Mouse (Mus musculus) intestine, embryonic 16.5 days (tissue): ENCODE data around the gene 4933434E20Rik. TPM values are rescaled to one million over a fixed set of nuclear protein-coding genes. Genes with fewer than 3 reads are reported as not detected.
A peak's percentile ranks its signal among the peaks of the same experiment; 100 is the strongest.

Experiments used
- ATAC-seq: fragments of 200-750 bp; cut with Nextera tagmentation; 2 replicates; pipeline ENCODE4 v1.8.0; 2017; ENCODE audit warnings: moderate TSS enrichment, moderate library complexity
- H3K27ac ChIP-seq: fragments of 300-500 bp; sonication (generic); 2 replicates; pipeline ENCODE4 v1.5.1; 2014; ENCODE audit warnings: mild to moderate bottlenecking, low read length
- H3K27me3 ChIP-seq: fragments of 300-500 bp; sonication (generic); replicated peaks from 2 replicates; pipeline ENCODE4 v1.6.1; 2014; ENCODE audit warnings: low read length, control low read depth, mixed read lengths; ENCODE audit not compliant: control insufficient read depth, insufficient read depth
- H3K36me3 ChIP-seq: fragments of 300-500 bp; sonication (generic); 2 replicates; pipeline ENCODE4 v1.6.1; 2014; ENCODE audit warnings: low read length, control low read depth; ENCODE audit not compliant: control insufficient read depth, insufficient read depth
- H3K4me1 ChIP-seq: fragments of 300-500 bp; sonication (generic); 2 replicates; pipeline ENCODE4 v1.6.1; 2014; ENCODE audit warnings: low read length, control low read depth, mixed read lengths; ENCODE audit not compliant: control insufficient read depth, insufficient read depth
- H3K4me2 ChIP-seq: fragments of 300-500 bp; sonication (generic); 2 replicates; pipeline ENCODE4 v1.6.1; 2014; ENCODE audit warnings: low read depth, low read length, control low read depth
- H3K4me3 ChIP-seq: fragments of 300-500 bp; sonication (generic); 2 replicates; pipeline ENCODE4 v1.5.1; 2014; ENCODE audit warnings: mild to moderate bottlenecking, low read length
- H3K9ac ChIP-seq: fragments of 300-500 bp; sonication (generic); 2 replicates; pipeline ENCODE4 v1.6.1; 2014; ENCODE audit warnings: low read depth, low read length
- H3K9me3 ChIP-seq: fragments of 300-500 bp; sonication (generic); 2 replicates; pipeline ENCODE4 v1.6.1; 2016; ENCODE audit warnings: low read length, control low read depth; ENCODE audit not compliant: control insufficient read depth
- WGBS: fragments of 180-500 bp; shearing (Covaris S2); extraction: QIAGEN DNeasy Blood & Tissue Kit; methylation state at CpG from one replicate; pipeline ENCODE4 v1.1.7; 2014; 5-methylcytosine and 5-hydroxymethylcytosine counted together
- polyA plus RNA-seq: library from polyadenylated mRNA; unstranded; fragments of >200 nt; fragmentation: Nextera tagmentation; extraction: Ambion mirVana; gene quantifications from 2 replicates; pipeline ENCODE4 v1.2.1, GENCODE M21; 2015

The 4933434E20Rik gene
- polyA plus RNA-seq, result 194 and 199 TPM in 2 replicates

GRCm38 (mm10) chr3:90051441-90052350, at the start of gene 4933434E20Rik:
4933434E20Rik (plus strand) TSS chr3:90051636.
- Histone ChIP-seq H3K27ac (peak within 1 kb of the TSS; percentile 96), H3K4me3 (peak within 1 kb of the TSS; percentile 87), H3K9me3 (no peaks in the 10 kb centered on the region), H3K4me1 (peaks cover 10% of the 10 kb centered on the region), H3K4me2 (peak within 1 kb of the TSS; percentile 78), H3K27me3 (no peaks in the 10 kb centered on the region), H3K9ac (peak within 1 kb of the TSS; percentile 98), H3K36me3 (peaks cover 2% of the 10 kb centered on the region; the same call in 1 of the 2 replicates)
- under 1% methylated on average over 43 of the region's 43 CpGs for WGBS
- peak; percentile 73 for ATAC-seq

DNA sequence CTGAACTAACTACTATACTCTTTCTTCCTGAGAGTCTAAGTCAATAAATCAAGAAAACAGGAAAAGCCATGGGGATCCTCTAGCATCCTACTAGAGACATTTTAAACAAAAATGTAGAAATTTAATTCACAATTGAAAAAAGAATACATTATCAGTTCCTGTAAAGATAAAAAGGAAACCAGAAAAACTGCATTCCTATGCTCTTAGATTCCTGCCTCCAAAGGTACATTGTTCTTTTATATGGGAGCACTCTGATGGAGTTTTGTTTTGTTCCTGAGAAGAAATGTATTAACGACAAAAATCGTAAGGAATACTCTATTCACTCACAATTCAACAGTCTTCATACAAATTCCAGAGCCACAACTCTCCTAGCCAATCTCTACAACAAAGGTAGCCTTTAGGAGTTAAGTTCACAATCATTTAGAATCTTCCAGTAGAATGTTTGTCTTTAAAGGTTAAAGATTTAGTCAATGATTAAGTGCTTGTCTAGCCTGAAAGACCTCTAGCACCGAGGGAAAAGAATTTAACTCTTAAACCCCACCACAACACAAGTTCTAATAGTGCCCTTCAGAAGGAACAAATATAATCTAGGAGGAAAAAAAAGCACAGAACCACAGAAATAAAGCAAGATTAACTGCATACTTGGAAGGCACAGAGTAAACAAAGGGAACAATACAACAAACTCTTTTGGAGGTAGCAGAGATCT, 47.2 kb upstream of the 4933434E20Rik start:
- H3K4me2 ChIP-seq, result no peak overlapping the region
- no peak overlapping the region for H3K4me3 ChIP-seq
- peak; percentile 59 for ATAC-seq

DNA sequence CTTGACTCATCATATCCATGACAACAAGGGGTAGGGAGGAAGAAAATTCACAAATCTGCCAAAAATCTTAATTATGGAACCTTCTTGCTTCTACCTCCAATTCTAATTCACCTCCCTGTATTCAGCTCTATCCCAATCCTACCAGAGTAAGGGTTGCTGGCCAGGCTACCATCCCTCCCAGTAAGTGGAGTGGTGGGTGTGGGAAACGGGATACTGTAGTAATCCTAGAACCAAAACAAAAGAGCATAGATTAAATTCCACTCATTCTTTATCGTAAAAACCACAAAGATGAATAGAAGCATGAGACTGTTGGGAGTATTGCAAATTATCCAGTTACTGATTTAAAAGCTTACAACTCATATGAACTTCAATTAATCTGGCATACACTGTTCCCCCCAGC, 41.1 kb upstream of the 4933434E20Rik start:
- H3K36me3 ChIP-seq, result peaks cover 23% of the 10 kb centered on the region
- H3K4me2 ChIP-seq, result no peak overlapping the region
- H3K9ac ChIP-seq, result no peak overlapping the region
- no peaks in the 10 kb centered on the region for H3K9me3 ChIP-seq
- H3K27me3 ChIP-seq, result no peaks in the 10 kb centered on the region
- H3K27ac ChIP-seq, result no peak overlapping the region
- no peaks in the 10 kb centered on the region for H3K4me1 ChIP-seq
- 69% methylated on average over 2 of the region's 2 CpGs for WGBS
- no peak for ATAC-seq
- H3K4me3 ChIP-seq, result no peak overlapping the region

More for the DNA sequence above, 47.2 kb upstream of the 4933434E20Rik start:
- no peaks in the 10 kb centered on the region for H3K4me1 ChIP-seq
- no peak overlapping the region for H3K27ac ChIP-seq
- 39% methylated on average over 3 of the region's 3 CpGs for WGBS
- peaks cover 14% of the 10 kb centered on the region for H3K36me3 ChIP-seq
- no peaks in the 10 kb centered on the region for H3K9me3 ChIP-seq
- H3K27me3 ChIP-seq, result no peaks in the 10 kb centered on the region
- H3K9ac ChIP-seq, result no peak overlapping the region

DNA sequence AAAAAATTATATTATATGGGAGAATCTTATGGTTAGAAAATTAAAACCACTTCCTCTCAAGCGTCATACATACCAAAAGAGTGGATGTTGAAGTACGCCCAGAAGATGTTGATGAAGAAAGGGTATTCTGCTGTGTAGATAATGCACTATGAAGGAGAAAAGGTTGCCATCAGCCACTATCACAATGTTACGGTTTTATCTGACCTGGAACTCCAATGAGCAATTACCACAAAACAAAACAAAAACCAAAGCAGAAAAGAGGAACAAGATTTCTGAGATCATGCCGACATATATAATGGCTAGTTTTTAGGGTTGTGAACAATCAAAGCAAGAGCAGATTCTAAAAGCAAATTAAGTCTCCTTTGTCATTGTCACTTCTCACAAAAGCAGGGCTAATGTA, 34.8 kb upstream of the 4933434E20Rik start:
- no peaks in the 10 kb centered on the region for H3K27me3 ChIP-seq
- 93% methylated on average over 4 of the region's 4 CpGs for WGBS

GRCm38 (mm10) chr3:90034653-90035052, 16.8 kb upstream of the 4933434E20Rik start:
- no peak overlapping the region for H3K4me2 ChIP-seq
- H3K9me3 ChIP-seq, result no peaks in the 10 kb centered on the region
- no peaks in the 10 kb centered on the region for H3K27me3 ChIP-seq
- no peak overlapping the region for H3K9ac ChIP-seq
- H3K4me3 ChIP-seq, result no peak overlapping the region
- ATAC-seq, result no peak
- no peak overlapping the region for H3K27ac ChIP-seq
- WGBS, result 93% methylated on average over 2 of the region's 2 CpGs
- H3K36me3 ChIP-seq, result peaks cover 18% of the 10 kb centered on the region
- H3K4me1 ChIP-seq, result no peaks in the 10 kb centered on the region

More for the DNA sequence above, 34.8 kb upstream of the 4933434E20Rik start:
- Histone ChIP-seq H3K4me2 (no peak overlapping the region), H3K9me3 (no peaks in the 10 kb centered on the region), H3K9ac (no peak overlapping the region), H3K4me3 (no peak overlapping the region), H3K36me3 (peaks cover 24% of the 10 kb centered on the region), H3K4me1 (no peaks in the 10 kb centered on the region), H3K27ac (no peak overlapping the region)
- no peak for ATAC-seq

GRCm38 (mm10) chr3:90036263-90036662, 15.2 kb upstream of the 4933434E20Rik start:
- no peak overlapping the region for H3K4me3 ChIP-seq
- H3K36me3 ChIP-seq, result peaks cover 18% of the 10 kb centered on the region
- no peaks in the 10 kb centered on the region for H3K4me1 ChIP-seq
- no peaks in the 10 kb centered on the region for H3K27me3 ChIP-seq
- WGBS, result 100% methylated on average over 1 of the region's 1 CpGs
- no peak for ATAC-seq
- no peak overlapping the region for H3K27ac ChIP-seq
- no peaks in the 10 kb centered on the region for H3K9me3 ChIP-seq
- no peak overlapping the region for H3K4me2 ChIP-seq
- no peak overlapping the region for H3K9ac ChIP-seq

- Histone ChIP-seq H3K4me1 (peaks cover 10% of the 10 kb centered on the region), H3K27me3 (no peaks in the 10 kb centered on the region), H3K4me2 (no peak overlapping the region), H3K9me3 (no peaks in the 10 kb centered on the region), H3K36me3 (peaks cover 1% of the 10 kb centered on the region; the same call in 1 of the 2 replicates), H3K27ac (no peak overlapping the region), H3K4me3 (no peak overlapping the region), H3K9ac (no peak overlapping the region)
- ATAC-seq, result no peak
- 60% methylated on average over 3 of the region's 3 CpGs for WGBS
These were observed 1.7 kb upstream of the 4933434E20Rik start for GRCm38 (mm10) chr3:90049691-90050090.

DNA sequence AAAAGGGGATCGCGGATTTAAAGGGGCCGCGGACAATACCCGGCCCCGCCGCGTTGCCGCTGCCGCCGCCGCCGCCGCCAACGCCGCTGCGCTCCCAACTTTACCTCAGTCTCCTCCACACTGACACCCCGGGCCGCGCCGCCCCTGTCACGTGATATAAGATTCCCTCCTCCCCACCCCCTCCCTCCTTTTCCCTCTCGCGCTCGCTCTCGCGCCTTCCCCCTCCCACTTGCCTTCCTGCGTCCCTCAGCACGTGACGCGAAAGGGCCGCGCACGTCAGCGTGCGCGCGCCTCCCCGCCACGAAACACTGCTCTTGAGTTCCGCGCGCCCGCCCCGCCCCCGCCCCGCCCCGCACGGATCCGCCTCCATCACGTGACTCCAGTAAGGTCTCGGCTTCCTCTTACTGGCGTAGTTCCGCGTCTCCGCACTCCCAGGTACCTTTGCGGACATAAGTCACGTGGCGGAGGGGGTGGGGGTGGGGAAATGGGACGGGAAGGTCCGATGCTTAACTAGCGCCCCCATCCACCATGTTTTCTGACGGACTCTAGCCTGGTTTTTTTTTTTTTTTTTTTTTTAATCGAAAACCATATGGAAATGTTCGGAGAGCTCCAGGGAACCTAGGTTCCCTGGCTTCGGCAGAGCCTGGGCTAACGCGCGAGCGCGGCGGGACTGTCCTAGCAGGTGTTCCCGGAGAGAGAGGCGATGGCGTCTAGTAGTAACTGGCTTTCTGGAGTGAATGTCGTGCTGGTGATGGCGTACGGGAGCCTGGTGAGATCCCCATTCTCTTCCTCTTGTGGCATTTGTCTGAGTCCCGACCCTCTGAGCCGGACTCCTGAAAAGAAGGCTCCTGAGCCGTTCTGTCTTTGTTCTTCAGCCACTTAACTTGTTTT, 1.2 kb downstream of the 4933434E20Rik start, which contains the start of gene Ubap2l:
TSS of gene Ubap2l (minus strand) at position 278 of the 891 bp plus-strand sequence.
- H3K36me3 ChIP-seq, result peaks cover 7% of the 10 kb centered on the region; the same call in 1 of the 2 replicates
- WGBS, result under 1% methylated on average over 69 of the region's 81 CpGs
- no peaks in the 10 kb centered on the region for H3K27me3 ChIP-seq

More for the DNA sequence above, 1.2 kb downstream of the 4933434E20Rik start, which contains the start of gene Ubap2l:
- peak within 1 kb of the TSS; percentile 78 for H3K4me2 ChIP-seq
- H3K9me3 ChIP-seq, result no peaks in the 10 kb centered on the region
- ATAC-seq, result peak; percentile 92
- peak within 1 kb of the TSS; percentile 87 for H3K4me3 ChIP-seq
- peaks cover 10% of the 10 kb centered on the region for H3K4me1 ChIP-seq
- peak within 1 kb of the TSS; percentile 96 for H3K27ac ChIP-seq
- H3K9ac ChIP-seq, result peak within 1 kb of the TSS; percentile 98
